Mouse (Mus musculus): Measurements from ENCODE around the gene Asb1. TPM values are rescaled to one million over a fixed set of nuclear protein-coding genes. Genes with fewer than 3 reads are reported as not detected.

Gene Asb1
- total RNA-seq (2021): 10 to 100 TPM; 35.3 to 42.9 TPM

DNA sequence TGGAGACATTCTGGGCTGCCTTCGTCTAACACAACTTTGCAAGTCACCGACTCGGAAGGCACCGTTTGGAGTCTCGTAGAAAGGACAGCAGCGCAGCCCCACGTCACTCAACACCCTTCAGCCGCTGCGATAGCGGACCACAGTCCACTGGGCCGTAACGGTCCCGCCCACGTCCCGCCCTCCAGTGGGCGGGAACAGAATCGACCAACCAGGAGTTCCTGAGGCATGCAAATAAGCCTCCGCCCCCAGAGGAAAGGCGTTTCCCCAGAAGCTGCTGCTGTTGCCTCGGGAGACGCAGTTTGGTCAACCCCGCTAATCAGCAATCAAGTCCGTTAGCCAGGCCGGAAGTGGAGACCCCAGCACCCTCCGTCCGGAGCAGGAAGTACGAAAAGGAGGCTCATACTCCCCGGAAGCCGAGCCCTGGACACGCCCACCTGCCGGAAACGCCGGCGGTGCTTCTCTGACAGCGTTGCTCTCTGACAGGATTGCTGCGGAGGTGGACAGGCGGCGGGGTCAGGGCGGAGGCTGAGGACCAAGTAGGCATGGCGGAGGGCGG, at the start of gene Asb1:
Gene Asb1, plus strand, starts transcription at position 274 of the 556 bp plus-strand sequence.
- intact Hi-C loops (cut with DNase I): no loop called here
- peak; percentile 91 to 93 for DNase-seq (ENCODE audit: low spot score in 2 of 2)

DNA sequence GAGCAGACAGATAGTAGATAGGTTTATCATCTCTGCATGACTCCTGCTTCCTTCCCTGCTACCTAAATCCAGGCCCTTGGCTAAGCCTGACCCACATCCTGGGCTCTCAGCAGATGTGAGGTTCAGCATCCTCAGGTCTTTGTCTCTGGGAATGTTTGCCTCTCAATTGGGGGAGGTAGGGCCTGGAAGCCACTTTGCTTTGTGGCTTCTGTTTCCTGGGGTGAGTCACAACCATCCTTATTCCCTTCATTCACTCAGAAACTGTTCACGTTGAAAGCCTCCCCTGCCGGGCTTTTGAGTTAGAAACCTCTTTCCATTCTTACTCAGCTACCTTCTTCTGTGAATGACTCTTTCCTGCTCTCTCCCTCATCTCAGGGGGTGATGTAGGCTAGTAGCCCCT, 47.6 kb upstream of the Asb1 start:
- no peak for DNase-seq (ENCODE audit: low spot score in 2 of 2)
- intact Hi-C loops (cut with DNase I): loop anchor here (10.0 kb wide), 1 partner anchor 308 kb away; no protein-coding TSS in a partner anchor

DNA sequence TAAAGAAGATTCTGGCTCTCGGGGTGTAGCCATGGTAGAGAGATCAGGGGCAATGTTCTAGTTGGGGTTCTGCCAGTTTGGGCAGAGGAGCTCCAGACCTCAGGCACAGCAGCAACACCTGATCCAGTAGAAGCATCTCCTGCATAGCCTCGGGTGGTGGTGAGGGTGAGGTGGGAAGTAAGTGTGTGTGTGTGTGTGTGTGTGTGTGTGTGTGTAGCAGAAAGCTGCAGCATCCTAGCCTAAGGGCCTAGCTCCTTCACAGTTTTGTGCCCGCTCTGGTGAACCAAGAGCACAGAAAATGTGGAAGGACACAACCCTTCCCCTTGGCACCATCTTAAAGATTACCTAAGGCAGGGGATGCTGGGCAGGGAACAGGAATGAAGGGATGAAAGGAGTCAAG, 46.4 kb upstream of the Asb1 start:
- intact Hi-C loops (cut with DNase I): loop anchor here (10.0 kb wide), 1 partner anchor 309 kb away; no protein-coding TSS in a partner anchor
- DNase-seq (ENCODE audit: low spot score in 2 of 2): peak in 1 of 2 experiments; percentile 7

DNA sequence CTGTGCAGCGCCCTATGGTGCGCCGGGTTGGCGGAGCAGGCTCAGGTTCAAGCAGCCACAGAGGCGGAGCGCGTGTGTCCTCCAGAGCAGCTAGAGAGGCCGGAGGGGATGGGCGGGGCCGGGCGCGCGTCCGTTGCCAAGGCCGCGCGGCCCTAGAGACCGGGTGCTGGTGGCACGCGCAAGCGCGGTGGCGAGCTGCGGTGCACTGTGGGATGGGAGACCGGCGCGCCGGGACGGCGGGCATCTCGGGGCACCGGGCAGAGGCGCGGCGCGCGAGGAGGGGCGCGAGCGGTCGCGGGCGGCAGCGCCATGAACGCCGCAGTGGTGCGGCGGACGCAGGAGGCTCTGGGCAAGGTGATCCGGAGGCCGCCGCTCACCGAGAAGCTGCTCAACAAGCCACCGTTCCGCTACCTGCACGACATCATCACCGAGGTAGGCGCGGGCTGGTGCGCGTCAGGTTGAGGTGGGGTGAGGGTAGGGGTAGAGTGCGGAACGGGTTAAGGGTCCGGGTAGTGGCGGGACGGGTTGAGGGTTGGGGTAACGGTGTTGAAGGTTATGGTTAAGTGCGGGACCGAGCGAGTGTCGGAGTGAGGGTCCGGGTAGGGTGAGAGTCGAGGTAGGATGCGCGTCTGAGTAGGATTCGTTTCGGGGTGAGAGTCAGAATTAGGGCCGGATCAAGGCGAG, 45.7 kb upstream of the Asb1 start, which contains the start of gene Traf3ip1:
Gene Traf3ip1, plus strand, starts transcription at position 191 of the 684 bp plus-strand sequence.
- intact Hi-C loops (cut with DNase I): loop anchor here (10.0 kb wide), 1 partner anchor 310 kb away; no protein-coding TSS in a partner anchor

DNA sequence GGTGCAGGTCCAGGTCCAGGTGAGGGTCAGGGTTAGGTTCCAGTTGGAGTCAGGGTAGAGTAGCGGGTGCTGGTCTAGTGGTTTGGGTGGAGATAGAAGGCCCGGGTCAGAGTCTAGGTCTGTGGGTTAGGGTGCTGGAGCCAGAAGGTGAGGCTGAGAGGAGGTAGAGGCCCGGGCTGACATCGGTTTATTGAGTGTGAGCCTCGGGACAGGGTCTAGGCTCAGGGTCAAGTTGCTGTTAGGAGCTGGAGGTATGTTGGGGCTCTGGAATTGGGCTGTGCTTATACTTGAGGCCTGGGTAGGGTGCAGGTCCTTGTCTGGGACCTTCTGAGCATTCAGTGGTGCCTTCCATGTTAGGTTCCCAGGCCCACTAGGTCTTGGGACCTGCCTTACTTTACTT, 45.0 kb upstream of the Asb1 start:
- intact Hi-C loops (cut with DNase I): loop anchor here (10.0 kb wide), 1 partner anchor 311 kb away; no protein-coding TSS in a partner anchor
- no peak for DNase-seq (ENCODE audit: low spot score in 2 of 2)

More for the DNA sequence above, 45.7 kb upstream of the Asb1 start, which contains the start of gene Traf3ip1:
- peak; percentile 91 to 92 for DNase-seq (ENCODE audit: low spot score in 2 of 2)

DNA sequence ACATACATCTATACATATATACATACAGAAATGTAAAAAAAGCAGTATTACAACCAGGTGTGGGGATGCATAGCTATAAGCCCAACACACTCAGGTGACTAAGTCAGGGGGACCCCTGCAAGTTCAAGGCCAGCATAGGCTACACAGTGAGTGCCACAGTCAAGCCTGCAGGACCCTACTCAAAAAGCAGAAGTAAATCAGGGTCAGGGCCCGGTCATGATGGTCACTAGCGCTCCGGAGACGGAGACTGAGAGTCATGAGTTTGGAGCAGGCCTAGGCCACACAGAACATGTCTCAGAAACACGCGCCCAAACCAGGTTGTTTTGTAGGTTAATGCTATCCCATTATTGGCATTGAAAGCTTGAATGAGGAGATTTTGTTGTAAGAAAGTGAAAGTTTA, 41.8 kb upstream of the Asb1 start:
- intact Hi-C loops (cut with DNase I): loop anchor here (10.0 kb wide), 1 partner anchor 314 kb away; no protein-coding TSS in a partner anchor
- DNase-seq (ENCODE audit: low spot score in 2 of 2): no peak

DNA sequence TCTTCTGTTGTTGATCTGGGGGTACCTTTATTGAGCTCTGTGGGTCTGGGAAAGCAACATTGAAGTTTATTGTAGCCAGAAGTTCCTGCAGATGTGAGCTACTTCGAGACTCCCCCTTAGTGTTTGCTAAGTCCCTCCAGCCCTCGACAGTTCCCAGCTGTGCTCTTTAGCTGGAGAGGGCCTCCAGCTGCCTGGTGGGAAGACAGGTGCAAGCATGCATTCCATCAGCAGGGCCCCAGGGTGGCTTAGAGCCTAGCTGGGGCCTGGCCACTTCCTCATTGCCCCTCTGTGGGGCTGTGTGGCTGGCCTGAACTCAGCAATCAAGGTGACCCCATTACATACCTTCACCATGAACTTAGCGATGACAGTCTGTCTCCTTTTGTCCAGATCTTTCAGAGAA, 35.7 kb upstream of the Asb1 start:
- no peak for DNase-seq (ENCODE audit: low spot score in 2 of 2)
- intact Hi-C loops (cut with DNase I): no loop called here

DNA sequence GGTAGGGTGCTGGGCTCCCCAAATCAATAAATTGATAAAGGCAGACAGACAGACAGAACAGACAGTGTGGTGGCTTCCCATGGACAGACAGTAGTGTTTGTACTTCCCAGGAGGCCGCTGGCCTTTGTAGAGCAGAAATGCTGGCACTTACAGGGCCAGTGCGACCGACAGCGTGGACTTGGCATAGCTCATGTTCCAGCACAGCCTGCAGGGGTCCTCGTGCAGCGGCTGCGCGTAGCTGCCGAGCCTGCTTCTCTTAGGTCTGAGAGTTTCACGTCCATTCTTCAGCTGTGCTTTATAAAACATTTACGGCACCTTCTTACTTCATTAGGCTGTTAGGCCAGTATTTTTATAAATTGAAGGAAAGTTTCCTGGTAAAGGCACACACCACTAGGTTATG, 25.4 kb upstream of the Asb1 start:
- DNase-seq (ENCODE audit: low spot score in 2 of 2): no peak
- intact Hi-C loops (cut with DNase I): no loop called here

DNA sequence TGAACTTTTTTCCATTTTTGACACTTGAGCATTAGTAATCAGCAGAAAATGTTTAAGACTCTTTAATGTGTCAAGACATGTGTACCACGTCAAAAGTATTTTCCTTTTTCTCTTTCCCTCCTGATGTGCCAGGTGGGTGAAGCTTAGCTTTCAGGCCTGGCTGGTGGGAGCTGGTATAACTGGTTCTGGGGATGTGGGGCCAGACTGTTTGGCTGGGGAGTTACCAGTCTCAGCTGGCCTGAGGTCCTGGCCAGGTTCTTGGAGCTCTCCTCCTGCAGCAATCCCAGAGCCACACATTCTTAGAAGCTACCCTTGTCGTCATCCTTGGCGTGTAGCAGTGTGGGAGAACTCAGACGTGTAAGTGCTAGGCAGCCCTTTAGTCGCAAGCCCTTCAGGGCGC, 24.7 kb upstream of the Asb1 start:
- no peak for DNase-seq (ENCODE audit: low spot score in 2 of 2)
- intact Hi-C loops (cut with DNase I): no loop called here

DNA sequence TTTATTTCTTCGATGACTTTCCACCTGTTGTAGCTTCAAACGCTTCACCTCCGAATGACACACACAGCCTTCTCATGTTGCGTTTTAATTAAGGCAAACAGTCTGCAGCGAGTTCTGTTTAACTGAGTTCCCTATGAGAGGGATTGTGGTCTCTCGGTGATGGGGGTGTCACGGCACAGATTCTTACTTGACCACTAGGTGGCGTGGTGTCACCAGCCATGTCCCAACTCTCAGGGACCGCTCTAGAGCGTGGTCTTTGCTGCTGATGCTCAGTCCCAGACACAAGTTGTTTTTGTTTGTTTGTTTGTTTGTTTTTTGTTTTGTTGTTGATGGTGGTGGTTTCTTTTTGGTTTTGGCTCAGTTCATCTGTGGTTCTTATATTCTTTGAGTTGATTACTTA, 16.6 kb upstream of the Asb1 start:
- DNase-seq (ENCODE audit: low spot score in 2 of 2): peak; percentile 39 to 44
- intact Hi-C loops (cut with DNase I): loop anchor here (5.0 kb wide), 2 partner anchors 234 to 444 kb away; no protein-coding TSS in a partner anchor

DNA sequence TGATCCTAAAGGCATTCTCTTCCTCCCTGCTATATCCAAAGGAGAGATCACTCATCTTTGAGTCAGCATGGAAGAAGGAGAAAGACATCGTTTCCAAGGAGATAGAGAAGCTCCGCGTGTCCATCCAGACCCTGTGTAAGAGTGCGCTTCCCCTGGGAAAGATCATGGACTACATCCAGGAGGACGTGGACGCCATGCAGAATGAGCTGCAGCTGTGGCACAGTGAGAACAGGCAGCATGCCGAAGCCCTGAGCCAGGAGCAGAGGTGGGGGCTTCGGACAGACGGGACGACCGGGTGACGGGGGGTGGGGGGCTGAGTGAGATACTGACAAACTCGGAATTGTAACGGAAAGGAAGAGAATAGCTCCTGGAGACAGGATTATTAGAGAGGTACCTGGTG, 14.5 kb upstream of the Asb1 start:
- no peak for DNase-seq (ENCODE audit: low spot score in 2 of 2)
- intact Hi-C loops (cut with DNase I): no loop called here

DNA sequence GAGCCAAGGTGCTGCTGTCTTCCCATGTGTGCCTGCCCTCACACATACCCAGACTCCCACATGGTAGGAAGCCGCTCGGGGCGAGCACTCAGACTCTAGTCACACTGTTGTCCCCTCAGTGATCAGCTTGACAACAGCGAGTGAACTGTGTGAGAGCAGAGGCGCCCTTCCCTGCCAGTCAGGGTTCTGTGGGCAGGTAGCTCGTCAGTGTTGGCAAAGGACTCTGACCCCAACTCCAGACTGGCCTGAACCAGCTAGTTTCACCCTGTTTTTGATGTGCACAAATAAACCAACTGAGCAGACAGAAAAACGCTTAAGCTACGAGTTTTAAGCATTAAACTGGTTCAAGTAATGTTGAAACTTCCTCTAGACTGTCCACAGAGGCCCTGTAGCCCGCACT, 10.2 kb upstream of the Asb1 start:
- intact Hi-C loops (cut with DNase I): loop anchor here (10.0 kb wide), 1 partner anchor 345 kb away; no protein-coding TSS in a partner anchor
- no peak for DNase-seq (ENCODE audit: low spot score in 2 of 2)

DNA sequence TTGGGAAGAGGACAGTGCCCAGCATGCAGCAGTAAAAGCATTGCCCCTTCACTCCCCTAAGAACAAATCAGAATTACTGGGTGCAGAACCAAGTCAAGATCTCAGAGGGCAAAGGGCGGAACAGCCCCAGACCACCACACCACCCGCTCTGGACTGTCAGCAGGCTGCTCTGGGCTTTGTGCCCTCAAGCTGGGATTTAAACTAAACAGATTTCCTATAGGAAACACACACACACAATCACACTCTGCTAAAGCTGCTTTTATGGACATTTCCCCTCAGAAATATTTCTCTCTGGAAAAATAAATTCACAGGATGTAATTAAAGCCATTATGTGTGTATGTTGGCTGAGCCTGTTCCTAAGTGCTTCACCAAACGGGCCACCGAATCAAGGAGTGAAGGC, 8.1 kb upstream of the Asb1 start:
- no peak for DNase-seq (ENCODE audit: low spot score in 2 of 2)
- intact Hi-C loops (cut with DNase I): loop anchor here (10.0 kb wide), 1 partner anchor 343 kb away; no protein-coding TSS in a partner anchor

DNA sequence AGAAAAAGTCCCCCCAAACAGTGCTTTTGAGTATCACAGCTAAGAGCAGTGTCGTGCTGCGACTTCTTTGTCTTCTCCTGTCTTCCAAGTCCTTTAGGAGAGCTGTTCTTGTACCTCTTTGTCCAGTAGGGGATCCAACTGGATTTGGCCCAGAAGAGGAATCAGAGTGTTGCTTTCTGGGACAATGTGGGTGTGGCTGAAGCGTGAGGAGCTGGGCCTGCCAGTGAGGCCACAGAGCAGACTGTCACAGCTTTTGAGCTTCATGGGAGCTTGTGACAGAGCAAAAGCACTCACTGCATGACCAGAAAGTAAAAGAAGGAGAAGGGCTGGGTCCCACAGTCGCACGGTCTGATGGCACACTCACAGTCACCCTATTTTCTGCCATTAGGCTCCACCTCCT, 7.5 kb upstream of the Asb1 start:
- intact Hi-C loops (cut with DNase I): loop anchor here (10.0 kb wide), 1 partner anchor 342 kb away; no protein-coding TSS in a partner anchor

DNA sequence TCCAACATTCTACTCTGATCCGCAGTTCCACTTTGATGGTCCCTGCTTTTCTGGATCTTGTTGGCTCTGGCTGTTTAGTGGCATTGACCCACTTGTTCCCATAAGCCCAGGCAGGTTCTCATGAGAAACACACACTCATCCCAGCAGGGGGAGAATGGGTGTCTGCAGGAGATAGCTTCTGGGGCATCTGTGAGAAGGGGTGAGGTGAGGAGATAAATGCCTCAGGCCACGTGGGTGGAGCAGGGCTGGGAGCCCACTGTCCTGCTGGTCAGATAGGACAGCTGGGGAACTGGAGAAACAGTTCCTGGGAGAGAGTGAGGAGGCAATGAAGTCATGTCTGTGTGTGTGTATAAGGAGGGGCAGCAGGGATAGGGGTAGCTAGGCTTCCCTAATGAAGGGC, 6.9 kb upstream of the Asb1 start:
- no peak for DNase-seq (ENCODE audit: low spot score in 2 of 2)
- intact Hi-C loops (cut with DNase I): loop anchor here (10.0 kb wide), 1 partner anchor 341 kb away; no protein-coding TSS in a partner anchor

More for the DNA sequence above, 7.5 kb upstream of the Asb1 start:
- DNase-seq (ENCODE audit: low spot score in 2 of 2): no peak

DNA sequence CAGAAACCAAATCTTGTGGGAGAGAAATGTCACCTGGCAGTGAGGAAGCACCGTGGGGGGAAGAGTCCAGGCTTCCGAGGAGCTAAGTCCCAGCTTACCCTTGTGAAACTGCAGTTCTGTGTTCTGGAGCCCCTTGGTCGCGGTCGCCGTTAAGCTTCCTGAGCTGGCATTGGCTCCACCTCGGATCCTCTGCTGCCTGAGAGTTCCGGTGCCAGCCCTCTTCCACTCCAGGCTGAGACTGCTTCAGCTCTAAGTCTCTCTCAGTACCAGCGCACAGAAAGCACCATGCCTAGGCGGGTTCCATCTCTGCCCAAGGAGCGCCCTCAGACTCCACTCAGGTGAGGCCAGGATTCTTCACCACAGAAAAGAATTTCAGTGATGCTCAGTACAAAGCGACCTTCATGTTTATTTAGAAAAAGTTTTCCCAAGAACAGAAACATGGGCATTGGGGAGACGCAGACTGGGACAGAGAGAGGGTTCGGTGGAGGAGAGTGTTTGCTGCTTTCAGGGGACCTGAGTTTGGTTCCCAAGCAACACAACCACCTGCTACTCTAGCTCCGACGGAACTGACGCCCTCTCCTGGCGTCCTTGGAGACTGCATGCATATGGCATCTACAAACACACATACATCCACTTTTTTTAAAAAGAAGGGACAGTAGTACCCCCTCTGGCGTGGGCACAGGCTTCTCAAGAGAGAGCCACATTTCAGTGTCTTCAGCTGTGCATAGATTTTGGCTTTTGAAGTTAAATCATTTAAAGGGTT, 6.2 kb upstream of the Asb1 start:
- no peak for DNase-seq (ENCODE audit: low spot score in 2 of 2)
- intact Hi-C loops (cut with DNase I): loop anchor here (10.0 kb wide), 1 partner anchor 341 kb away; no protein-coding TSS in a partner anchor

DNA sequence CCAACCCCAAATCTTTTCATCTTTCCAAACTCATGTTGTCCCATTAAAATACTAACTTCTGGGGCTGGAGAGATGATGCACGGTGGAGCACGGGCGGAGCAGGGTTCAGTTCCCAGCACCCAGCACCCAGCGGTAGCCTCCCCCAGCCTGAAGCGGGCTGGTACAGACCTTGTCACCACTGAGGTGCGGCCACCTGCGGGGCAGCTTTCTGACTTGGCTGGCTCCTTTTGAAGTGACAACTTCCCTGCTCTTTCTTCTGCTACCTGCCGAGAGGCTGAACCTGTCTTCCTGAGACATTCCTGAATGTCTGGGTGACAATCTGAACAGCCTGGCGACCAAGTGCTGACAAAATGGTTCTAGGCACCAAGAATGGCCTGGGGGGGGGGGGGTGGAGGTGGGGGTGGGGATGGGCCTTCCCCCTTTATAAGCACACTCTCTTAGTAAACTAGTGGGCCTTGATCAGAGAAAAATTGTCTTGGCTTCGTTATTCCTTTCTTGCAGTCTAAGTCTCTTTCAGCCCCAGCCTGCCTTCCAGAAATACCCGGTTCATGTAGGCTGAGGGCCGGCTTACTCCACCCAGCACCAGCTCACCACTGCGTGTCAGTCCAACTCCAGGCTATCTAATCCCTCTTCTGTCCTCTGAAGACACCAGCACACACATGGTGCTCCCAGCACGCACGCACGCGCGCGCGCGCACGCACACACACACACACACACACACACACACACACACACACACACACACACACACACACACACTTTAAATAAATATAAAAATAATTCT, 2.4 kb upstream of the Asb1 start:
- intact Hi-C loops (cut with DNase I): loop anchor here (10.0 kb wide), 1 partner anchor 337 kb away; no protein-coding TSS in a partner anchor
- DNase-seq (ENCODE audit: low spot score in 2 of 2): no peak

DNA sequence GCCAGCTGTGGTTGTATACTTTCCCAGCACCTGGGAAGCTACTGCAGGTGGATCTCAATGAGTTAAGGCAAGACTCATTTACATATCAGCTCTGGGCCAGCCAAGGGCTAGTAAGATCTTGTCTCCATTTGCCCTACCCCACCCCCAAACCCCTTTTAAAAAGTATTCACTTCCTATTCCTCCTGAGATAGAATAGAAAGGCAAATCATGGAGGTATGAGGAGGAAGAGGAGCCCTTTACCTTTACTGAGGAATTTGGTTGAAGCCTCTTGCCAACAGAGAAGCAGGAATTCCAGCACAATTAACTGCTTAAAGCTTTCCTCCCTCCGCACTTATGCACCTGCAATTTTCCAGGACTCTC, 1.8 kb upstream of the Asb1 start:
- intact Hi-C loops (cut with DNase I): loop anchor here (10.0 kb wide), 1 partner anchor 336 kb away; no protein-coding TSS in a partner anchor

DNA sequence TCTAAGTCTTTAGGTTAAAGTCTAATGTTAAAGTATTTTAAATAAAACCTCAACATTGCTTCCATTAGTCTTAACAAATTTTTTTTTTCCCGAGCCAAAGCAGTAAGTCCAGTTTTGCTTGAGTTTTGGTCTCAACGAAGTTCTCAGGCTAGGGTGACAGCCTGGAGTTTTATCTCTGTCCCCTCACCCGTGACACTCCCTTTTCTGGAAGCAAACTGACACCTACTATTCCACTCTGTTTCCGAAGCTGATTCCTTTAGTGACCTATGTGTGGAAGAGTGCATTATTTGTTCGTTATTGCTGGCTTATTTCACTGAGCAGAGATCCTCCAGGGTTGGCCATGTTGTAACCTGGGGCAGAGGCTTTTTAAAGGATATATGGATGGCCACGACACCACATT, 1.1 kb upstream of the Asb1 start:
- intact Hi-C loops (cut with DNase I): loop anchor here (10.0 kb wide), 1 partner anchor 336 kb away; no protein-coding TSS in a partner anchor
- no peak for DNase-seq (ENCODE audit: low spot score in 2 of 2)

More for the DNA sequence above, 1.8 kb upstream of the Asb1 start:
- DNase-seq (ENCODE audit: low spot score in 2 of 2): no peak

Measured in left cerebral cortex, postnatal 36 days (tissue).